Mouse (Mus musculus): ENCODE measurements around the gene Lin28b. TPM values are rescaled to one million over a fixed set of nuclear protein-coding genes. Genes with fewer than 3 reads are reported as not detected.
"Not testable (repeated sequence)": the region's sequence is repeated elsewhere in the genome, so short reads cannot be mapped to it uniquely, and the experiment has no call there.

Lin28b gene
- total RNA-seq, 2 experiments from 2014 or later: not detected

DNA sequence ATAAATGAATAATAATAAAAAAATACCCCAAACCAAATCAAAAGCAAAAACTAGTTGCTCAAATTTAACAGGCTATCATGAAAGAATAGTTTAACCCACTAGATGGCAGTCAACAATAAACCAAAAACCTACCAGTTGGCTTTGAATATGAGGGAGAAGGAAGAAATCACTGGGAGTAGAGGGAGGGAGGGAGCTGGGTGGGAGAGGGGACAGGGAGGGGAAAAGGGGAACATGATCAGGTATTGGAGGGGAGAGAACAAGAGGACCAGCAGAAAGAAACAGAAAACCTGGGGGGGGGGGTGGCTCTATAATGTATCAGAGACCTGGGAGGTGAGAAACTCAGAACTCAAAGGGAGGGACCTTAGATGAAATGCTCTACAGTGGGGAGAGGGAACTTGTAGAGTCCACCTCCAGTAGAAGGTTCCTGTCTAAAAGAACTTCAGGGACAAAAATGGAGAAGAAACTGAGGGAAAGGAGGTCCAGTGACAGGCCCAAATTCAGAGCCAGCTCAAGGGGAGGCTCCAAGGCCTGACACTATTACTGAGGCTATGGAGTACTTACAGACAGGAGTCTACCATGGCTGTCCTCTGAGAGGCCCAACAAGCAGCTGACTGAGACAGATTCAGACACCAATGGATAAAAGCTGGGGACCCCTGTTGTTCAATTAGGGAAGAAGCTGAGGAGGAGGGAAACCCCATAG, 104.1 kb downstream of the Lin28b start:
- Histone ChIP-seq H3K4me3 (no peak overlapping the region), H3K27ac (no peak overlapping the region)
- no peak for DNase-seq
- intact Hi-C loops (cut with DNase I): loop anchor here (5.0 kb wide), 1 partner anchor 535 kb away; no protein-coding TSS in a partner anchor
- TF ChIP-seq CTCF (IDR thresholded peaks at IDR 0.05): peak; percentile 22; the same call in 1 of the 2 replicates

- intact Hi-C loops (cut with DNase I): no loop called here
- H3K4me3 ChIP-seq: no peak overlapping the region
- DNase-seq: no peak
- no peak overlapping the region for H3K27ac ChIP-seq
- TF ChIP-seq CTCF (IDR thresholded peaks at IDR 0.05): no peak
Observed at GRCm38 (mm10) chr10:45378269-45378668, 107.9 kb downstream of the Lin28b start.

- peak; percentile 59 for DNase-seq
- intact Hi-C loops (cut with DNase I): loop anchor here (1.0 to 5.0 kb wide), 2 partner anchors 260 to 276 kb away; no protein-coding TSS in a partner anchor
- Histone ChIP-seq H3K27ac (no peak overlapping the region), H3K4me3 (no peak overlapping the region)
- TF ChIP-seq CTCF (IDR thresholded peaks at IDR 0.05): peak; percentile 93
Observed at GRCm38 (mm10) chr10:45372994-45373692, 113.1 kb downstream of the Lin28b start.

GRCm38 (mm10) chr10:45370545-45370944, 115.7 kb downstream of the Lin28b start:
- intact Hi-C loops (cut with DNase I): loop anchor here (5.0 kb wide), 1 partner anchor 273 kb away; no protein-coding TSS in a partner anchor
- no peak overlapping the region for H3K4me3 ChIP-seq
- TF ChIP-seq CTCF (IDR thresholded peaks at IDR 0.05): no peak
- no peak for DNase-seq
- peak overlapping the region; percentile 38; the same call in 1 of the 2 replicates for H3K27ac ChIP-seq

- H3K4me3 ChIP-seq: no peak overlapping the region
- no peak for TF ChIP-seq CTCF (IDR thresholded peaks at IDR 0.05)
- DNase-seq: no peak
- intact Hi-C loops (cut with DNase I): loop anchor here (5.0 kb wide), 1 partner anchor 272 kb away; no protein-coding TSS in a partner anchor
- H3K27ac ChIP-seq: no peak overlapping the region
Observed at GRCm38 (mm10) chr10:45369639-45370038, 116.6 kb downstream of the Lin28b start.

DNA sequence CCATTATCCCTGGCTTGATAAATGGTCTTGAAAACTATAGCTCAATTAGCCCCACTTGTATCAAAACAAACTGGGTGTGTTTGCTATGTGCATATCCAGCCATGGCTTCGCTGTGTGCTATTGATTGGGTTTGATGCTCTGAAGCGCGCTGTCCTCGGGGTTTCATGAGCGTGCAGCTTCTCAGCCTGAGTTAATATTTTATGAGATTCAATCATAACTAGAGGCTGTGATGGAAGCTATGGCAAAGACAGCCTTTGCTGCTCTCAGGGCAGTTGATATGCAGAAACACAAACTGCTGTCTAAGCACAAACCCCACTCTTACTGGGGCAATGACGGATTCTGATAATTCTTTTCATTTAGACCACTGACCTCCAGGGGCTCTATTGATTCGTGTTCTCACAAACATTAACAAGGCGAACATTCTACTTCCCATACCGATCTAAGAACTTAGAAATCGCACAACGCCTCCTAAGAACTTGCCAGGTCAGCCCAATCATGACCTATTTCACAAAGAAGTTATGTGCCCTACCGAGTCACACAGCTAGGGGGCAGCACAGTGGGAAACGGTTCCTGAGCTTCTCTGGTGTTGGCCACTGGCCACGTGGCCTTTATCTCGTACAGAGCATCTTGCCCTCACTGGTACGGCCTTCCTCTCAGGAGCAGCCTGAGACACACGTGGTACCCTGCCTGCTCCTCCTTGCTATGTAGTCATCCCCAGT, 119.0 kb downstream of the Lin28b start:
- no peak for DNase-seq
- Histone ChIP-seq H3K4me3 (no peak overlapping the region), H3K27ac (no peak overlapping the region)
- intact Hi-C loops (cut with DNase I): no loop called here
- TF ChIP-seq CTCF (IDR thresholded peaks at IDR 0.05): peak; percentile 14; the same call in 1 of the 2 replicates

DNA sequence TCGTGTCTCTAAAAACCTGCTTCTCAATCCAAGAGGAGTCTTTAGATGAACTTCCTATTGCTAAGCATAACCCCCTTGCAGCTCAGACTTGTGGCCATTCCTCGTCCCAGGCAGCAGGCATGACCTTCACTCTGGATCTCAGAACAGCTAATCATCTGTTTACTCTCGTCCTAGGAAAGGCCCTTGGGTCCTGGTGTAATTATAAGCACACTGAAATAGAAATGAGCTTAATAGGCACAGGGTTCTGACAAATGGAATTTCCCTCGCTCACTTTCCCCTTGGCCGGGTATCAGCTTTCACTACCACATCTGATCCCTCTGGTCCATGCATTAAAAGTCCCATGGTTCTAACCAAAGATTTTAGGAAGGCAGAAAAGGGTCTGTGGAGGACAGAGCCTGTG, 122.8 kb downstream of the Lin28b start:
- intact Hi-C loops (cut with DNase I): loop anchor here (5.0 kb wide), 1 partner anchor 76 kb away; no protein-coding TSS in a partner anchor
- peak overlapping the region; percentile 85 for H3K27ac ChIP-seq
- no peak overlapping the region for H3K4me3 ChIP-seq
- no peak for TF ChIP-seq CTCF (IDR thresholded peaks at IDR 0.05)
- DNase-seq: peak; percentile 44

DNA sequence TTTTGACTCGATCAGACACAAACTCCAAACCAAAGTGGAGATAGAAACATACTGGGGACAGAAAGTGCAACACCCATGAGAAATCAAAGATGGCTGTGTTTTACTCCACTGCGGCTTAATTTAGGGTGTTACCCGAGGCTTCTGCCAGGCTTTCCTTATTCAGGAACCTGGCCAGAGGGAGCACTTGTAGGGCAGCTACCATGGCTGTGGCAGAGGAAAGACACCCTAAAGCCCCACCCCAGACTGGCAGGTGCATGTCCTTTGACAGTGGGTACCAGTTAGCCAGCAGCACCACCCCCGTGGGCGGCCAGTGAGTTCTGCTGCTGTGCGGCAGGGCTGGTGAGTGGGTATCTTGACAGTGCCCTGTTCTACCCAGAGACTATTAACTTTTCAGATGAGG, 130.1 kb downstream of the Lin28b start:
- intact Hi-C loops (cut with DNase I): no loop called here
- no peak for TF ChIP-seq CTCF (IDR thresholded peaks at IDR 0.05)
- peak overlapping the region; percentile 57 for H3K27ac ChIP-seq
- peak; percentile 49 for DNase-seq
- no peak overlapping the region for H3K4me3 ChIP-seq

- intact Hi-C loops (cut with DNase I); H3K4me3 ChIP-seq; DNase-seq; H3K27ac ChIP-seq: not testable (repeated sequence)
- peak; percentile 62 for TF ChIP-seq CTCF (IDR thresholded peaks at IDR 0.05)
Observed at GRCm38 (mm10) chr10:45348143-45348542, 138.1 kb downstream of the Lin28b start.

DNA sequence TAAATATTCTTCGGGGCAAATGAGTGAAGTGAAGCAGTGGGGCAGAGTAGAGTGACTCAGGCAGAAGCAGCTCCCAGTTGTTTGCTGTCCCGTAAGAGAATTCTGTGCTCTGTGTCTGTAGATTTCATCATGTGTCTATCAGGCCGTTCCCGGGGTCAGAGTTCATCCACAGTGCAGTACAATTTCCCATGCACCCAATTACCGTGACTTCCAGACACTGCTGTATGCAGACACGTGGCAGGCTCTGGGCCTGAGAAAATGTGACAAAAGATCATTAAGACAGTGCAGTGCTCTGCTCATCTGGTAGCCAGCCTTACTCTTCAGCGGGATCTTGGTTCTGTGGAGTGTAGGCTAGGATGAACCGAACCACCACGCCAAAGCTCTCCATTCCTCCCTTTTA, 141.0 kb downstream of the Lin28b start:
- Histone ChIP-seq H3K27ac (no peak overlapping the region), H3K4me3 (no peak overlapping the region)
- no peak for TF ChIP-seq CTCF (IDR thresholded peaks at IDR 0.05)
- intact Hi-C loops (cut with DNase I): no loop called here
- DNase-seq: no peak

DNA sequence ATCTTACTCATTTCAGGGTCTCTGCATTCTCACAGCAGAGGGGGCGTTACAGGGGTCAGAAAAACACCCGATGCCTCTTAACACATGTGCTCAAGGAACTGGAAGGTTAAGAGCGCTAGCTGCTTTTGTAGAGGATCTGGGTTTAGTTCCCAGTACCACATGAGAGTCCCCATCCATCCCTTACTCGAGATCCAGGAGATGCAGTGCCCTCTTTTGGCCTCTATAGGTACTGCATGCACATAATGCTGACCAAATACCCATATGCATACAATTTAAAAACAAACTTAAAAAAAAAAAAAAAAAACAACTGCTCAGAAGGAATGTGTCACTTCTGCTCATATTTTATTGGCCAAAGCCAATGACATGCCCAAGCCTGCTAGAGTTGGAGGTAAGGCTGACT, 141.8 kb downstream of the Lin28b start:
- TF ChIP-seq CTCF (IDR thresholded peaks at IDR 0.05): peak; percentile 48
- intact Hi-C loops (cut with DNase I): no loop called here

DNA sequence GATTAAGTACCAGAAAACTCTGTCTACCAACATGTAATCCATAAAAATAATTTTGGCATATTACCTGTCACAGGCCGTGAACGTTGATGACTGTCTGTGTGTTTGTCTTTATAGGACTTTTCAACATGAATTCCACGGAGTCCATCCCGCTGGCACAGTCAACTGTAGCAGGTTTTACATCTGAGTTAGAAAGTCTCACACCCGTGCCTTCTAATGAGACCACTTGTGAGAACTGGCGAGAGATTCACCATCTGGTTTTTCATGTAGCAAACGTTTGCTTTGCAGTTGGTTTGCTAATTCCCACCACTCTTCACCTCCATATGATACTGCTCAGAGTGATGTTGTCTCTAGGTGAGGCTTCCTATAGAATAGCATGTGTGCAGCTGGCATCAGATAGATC, 147.1 kb downstream of the Lin28b start:
- Histone ChIP-seq H3K4me3 (no peak overlapping the region), H3K27ac (no peak overlapping the region)
- no peak for DNase-seq
- no peak for TF ChIP-seq CTCF (IDR thresholded peaks at IDR 0.05)
- intact Hi-C loops (cut with DNase I): loop anchor here (5.0 kb wide), 2 partner anchors 52 to 122 kb away; no protein-coding TSS in a partner anchor

More for the DNA sequence above, 141.8 kb downstream of the Lin28b start:
- Histone ChIP-seq H3K4me3 (no peak overlapping the region), H3K27ac (no peak overlapping the region)
- DNase-seq: no peak
